Mouse (Mus musculus): Measurements from ENCODE around the gene Reg3g. TPM values are rescaled to one million over a fixed set of nuclear protein-coding genes. Genes with fewer than 3 reads are reported as not detected.
"Not testable (repeated sequence)": the region's sequence is repeated elsewhere in the genome, so short reads cannot be mapped to it uniquely, and the experiment has no call there.

The Reg3g gene
- polyA plus RNA-seq, 1 experiment from 2014 or later, result 1.7 TPM

- WGBS, result 45% methylated on average over 1 of the region's 1 CpGs
- no peak overlapping the region for H3K4me2 ChIP-seq (replicated peaks)
- H3K9me3 ChIP-seq, result no peaks in the 10 kb centered on the region
- H3K36me3 ChIP-seq, result no peaks in the 10 kb centered on the region
- no peaks in the 10 kb centered on the region for H3K27me3 ChIP-seq (replicated peaks)
- H3K4me3 ChIP-seq (replicated peaks), result no peak overlapping the region
- no peak overlapping the region for H3K9ac ChIP-seq
- H3K4me1 ChIP-seq (replicated peaks), result no peaks in the 10 kb centered on the region
- ATAC-seq, result peak; percentile 75
- H3K27ac ChIP-seq, result no peak overlapping the region
Observed at GRCm38 (mm10) chr6:78447202-78447601, 21.5 kb downstream of the Reg3g start.

- no peaks in the 10 kb centered on the region for H3K27me3 ChIP-seq (replicated peaks)
- no peak overlapping the region for H3K9ac ChIP-seq
- H3K9me3 ChIP-seq, result no peaks in the 10 kb centered on the region
- no peak overlapping the region for H3K4me3 ChIP-seq (replicated peaks)
- H3K4me2 ChIP-seq (replicated peaks), result no peak overlapping the region
- 59% methylated on average over 3 of the region's 3 CpGs for WGBS
- ATAC-seq, result peak; percentile 61
- no peak overlapping the region for H3K27ac ChIP-seq
- no peaks in the 10 kb centered on the region for H3K36me3 ChIP-seq
- no peaks in the 10 kb centered on the region for H3K4me1 ChIP-seq (replicated peaks)
Observed at GRCm38 (mm10) chr6:78425497-78425896, 43.2 kb downstream of the Reg3g start.

GRCm38 (mm10) chr6:78422411-78422810 is 46.3 kb downstream of the Reg3g start, which contains the start of gene Reg1:
Gene Reg1, plus strand, starts transcription at chr6:78422711.
- not testable (repeated sequence) for H3K4me2 ChIP-seq (replicated peaks); H3K36me3 ChIP-seq; H3K4me1 ChIP-seq (replicated peaks); H3K9ac ChIP-seq; H3K9me3 ChIP-seq; H3K27me3 ChIP-seq (replicated peaks); H3K27ac ChIP-seq; H3K4me3 ChIP-seq (replicated peaks); ATAC-seq

Other genes starting within 250 kb of the Reg3g start
- 8.1 and 10.1 TPM in 2 replicates for gene Reg3b, start 98.2 kb downstream of the Reg3g start, polyA plus RNA-seq (2015; fragmentation: Nextera tagmentation; extraction: Ambion mirVana)
- gene Reg3d, start 90.0 kb downstream of the Reg3g start, polyA plus RNA-seq (2015; fragmentation: Nextera tagmentation; extraction: Ambion mirVana), result 0.75 and 1.7 TPM in 2 replicates
- not detected in 2 replicates for gene Reg3a, start 88.2 kb downstream of the Reg3g start, polyA plus RNA-seq (2015; fragmentation: Nextera tagmentation; extraction: Ambion mirVana)
- gene Reg2, start 73.2 kb downstream of the Reg3g start, polyA plus RNA-seq (2015; fragmentation: Nextera tagmentation; extraction: Ambion mirVana), result not detected in 2 replicates
- 27.9 and 65.0 TPM in 2 replicates for gene Reg1, start 46.2 kb downstream of the Reg3g start, polyA plus RNA-seq (2015; fragmentation: Nextera tagmentation; extraction: Ambion mirVana)